ENCODE assay signal across 18 mouse cellular contexts in the genomic region with DNA sequence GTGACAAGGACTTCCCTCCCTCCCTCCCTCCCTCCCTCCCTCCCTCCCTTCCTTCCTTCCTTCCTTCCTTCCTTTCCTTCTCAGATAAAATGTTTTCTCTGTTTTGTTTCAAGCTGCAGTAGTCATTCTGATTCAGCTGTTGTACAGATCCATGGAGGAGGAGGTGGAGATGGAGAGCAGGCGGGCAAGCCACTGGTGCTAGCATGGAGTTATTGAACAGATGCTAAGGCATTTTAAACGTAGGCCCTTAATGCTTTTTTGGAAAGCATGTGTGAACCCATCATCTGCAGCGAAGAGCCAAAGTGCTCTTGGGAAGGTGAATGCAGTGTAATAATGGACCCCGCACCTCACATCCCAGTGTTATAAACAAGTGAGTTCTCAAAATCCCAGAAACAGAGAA.
"Had no signal": no experiment of that assay in that cellular context is flagged by ENCODE, and none has a peak within 500 bp of the region (broad histone marks: within the 10 kb centered on the region; RNA-seq: fewer than 3 reads in every experiment).

No protein-coding gene starts in this region.

- H3K27ac ChIP-seq: liver, embryonic 15.5 days; lung, embryonic 15.5 days; macrophage; midbrain, embryonic 13.5 days; midbrain, embryonic 15.5 days; neural tube, embryonic 12.5 days; stomach, embryonic 15.5 days; stomach, postnatal 0 days had no signal

- H3K4me3 ChIP-seq: liver, embryonic 15.5 days; lung, embryonic 15.5 days; megakaryocyte, embryonic 14.5 days; midbrain, embryonic 13.5 days; midbrain, embryonic 15.5 days; neural tube, embryonic 12.5 days; stomach, embryonic 15.5 days had no signal

- ATAC-seq: liver, postnatal 0 days; lung, postnatal 0 days; midbrain, embryonic 13.5 days; midbrain, embryonic 15.5 days had no signal

- DNase-seq: liver, postnatal 0 days; lung, adult 2 months; lung, postnatal 14 days; lung, postnatal 36 days; right cerebral cortex, postnatal 14 days; thymus, adult 2 months; thymus, postnatal 25 days; thymus, postnatal 4 days had no signal
